Mouse (Mus musculus): ENCODE data around the gene Top3a.

DNA sequence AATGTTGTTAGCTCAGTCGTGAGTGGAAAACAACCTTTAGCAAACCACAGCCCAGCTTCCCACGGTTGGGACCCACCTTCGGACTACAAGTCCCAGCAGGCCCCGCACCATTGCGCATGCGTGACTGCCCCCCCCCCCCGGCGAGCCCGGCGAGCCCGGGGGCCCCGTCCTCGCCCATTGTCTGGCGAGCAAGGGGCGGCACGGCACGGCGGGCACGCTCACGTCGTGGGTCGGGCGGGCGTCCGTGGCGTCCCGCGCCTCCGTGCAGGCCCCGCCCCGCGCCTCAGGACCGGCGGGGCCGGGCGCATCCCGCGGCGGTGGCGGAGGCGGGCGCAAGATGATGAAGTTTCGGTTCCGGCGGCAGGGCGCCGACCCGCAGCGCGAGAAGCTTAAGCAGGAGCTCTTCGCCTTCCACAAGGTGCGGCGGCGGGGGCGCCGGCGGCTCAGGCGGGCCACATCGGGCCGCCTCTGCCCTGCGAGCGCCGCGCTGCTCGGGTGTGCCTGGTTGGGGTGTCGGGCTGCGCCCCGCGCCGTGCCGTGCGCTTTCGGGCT lies 77.6 kb downstream of the Top3a start, which contains the start of gene Llgl1:
- TF ChIP-seq GATA1 (IDR thresholded peaks at IDR 0.05; ENCODE audit: low read length) (no peak), TAL1 (IDR thresholded peaks at IDR 0.05; ENCODE audit: low read length) (no peak)
